Mouse (Mus musculus): ENCODE results near the gene Tepp.

The Tepp gene

DNA sequence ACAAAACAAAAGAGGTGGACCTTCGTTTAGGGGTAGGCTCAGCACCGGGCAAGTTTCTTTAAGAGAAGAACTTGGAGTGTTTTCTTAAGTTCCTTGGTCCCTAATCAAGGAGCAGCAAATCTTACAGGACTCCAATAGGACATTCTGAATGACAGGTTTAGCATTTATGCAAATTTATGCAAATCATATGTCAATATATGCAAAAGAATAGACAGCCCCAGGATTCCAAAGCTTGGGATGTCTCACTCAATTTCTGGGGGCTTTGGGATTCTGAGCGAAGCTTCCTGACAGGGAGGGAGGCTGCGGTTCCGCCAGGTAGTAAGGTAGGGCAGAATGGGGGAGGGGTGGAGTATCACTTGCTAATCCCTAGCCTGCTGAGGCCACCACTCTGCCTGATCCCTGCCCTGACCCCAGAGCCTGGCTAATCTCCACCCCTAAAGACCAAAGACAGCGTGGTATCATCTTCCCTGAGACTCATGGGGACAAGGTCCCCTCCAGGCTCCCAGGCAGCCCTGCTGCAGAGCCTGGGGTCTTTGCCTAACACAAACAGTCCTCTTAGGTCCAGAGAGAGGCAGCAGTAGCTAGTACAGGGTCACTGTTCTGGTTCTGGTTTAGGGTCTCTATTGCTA lies at the start of gene Tepp:
TSS of gene Tepp (plus strand) at position 225 of the 629 bp plus-strand sequence.
- DNase-seq = no peak

DNA sequence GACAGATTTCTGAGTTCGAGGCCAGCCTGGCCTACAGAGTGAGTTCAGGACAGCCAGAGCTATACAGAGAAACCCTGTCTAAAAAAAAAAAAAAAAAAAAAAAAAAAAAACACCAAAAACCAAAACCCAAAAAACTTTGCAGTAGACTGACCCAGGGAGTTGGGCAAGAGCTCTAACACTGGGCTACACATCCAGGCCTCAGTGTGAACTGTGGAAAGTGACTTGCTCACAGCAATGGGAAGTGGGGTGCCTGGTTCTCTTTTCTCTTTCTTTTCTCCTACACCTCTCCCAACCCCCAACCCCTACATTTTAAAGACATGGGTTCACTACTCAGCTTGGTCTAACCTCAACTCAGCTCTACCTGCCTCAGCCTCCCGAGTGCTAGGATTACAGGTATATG lies 48.2 kb upstream of the Tepp start:
- DNase-seq = no peak

DNA sequence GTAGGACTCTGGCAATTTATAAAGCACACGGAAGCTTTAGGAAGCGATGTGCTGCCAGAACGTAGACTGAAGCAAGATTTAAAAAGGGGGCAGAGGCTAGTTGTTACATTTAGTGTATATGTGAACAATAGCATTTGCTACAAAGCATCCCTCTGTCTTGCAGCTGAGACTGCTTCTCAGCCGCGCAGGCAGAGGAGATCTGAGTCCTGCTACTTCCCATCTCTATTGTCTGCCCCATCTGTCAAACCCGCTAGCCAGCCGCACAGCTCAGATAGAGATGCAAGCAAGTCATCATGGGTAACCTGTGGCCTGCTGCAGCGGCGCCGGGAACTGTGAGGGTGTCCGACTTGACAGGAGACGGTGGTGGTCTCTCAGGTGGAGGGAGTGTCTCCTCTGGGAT lies 39.9 kb upstream of the Tepp start:
- no peak for DNase-seq

DNA sequence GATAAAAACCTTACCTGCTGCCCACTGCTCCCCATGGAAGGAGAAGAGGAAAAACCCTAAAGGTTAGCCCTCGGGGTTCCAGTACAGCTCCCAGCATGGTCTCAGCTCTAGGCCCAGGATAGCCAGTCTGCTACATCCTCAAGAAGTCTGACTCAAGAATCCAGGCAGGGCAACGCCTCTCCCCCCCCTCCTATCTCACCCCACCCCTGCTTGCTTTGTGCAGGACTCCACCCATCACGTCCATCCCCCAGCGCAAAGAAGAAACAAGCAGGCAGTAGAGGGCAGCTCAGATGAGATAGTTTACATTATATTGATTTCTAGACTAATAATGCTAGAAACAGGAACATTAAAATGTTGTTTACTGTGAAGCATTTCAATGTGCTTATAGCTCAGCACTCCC lies 38.5 kb upstream of the Tepp start:
- DNase-seq = no peak

DNA sequence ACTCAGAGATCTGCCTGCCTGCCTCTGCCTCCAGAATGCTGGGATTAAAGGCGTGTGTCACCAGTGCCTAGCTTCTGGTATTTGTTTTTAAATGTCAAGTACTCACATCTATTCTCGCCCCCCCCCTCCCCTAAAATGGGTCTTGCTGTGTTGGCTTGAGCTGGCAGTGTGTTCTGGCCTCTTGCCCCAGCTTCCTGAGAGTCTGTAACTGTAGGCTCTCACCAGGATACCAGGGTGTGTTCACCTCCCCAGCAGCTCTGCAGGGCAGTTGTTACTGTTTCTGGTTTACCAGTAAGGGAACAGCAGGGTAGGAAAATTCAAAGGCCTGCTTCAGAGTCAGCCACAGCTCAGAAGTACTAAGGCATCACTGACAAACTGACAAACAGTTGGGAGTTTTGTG lies 37.5 kb upstream of the Tepp start:
- peak in 1 of 2 experiments; percentile 28 for DNase-seq

DNA sequence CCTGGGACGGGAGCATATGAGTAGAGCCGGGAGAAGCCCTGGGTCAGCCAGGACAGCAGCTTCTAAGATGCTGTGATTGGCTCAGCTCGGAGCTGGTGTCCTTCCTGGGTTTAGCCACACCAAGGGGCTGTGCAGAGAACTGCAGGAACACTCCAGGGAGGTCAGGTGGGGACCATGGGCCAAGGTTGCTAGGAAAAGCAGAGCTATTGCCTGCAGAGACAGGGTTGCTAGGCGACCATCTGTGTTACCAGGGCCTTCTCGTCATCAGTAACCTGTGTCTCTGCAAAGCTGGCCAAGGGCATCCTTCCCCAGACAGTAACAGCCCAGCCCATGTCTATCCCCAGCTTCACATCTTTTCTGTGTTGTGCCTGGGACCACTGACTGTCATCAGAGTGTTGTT lies 28.9 kb upstream of the Tepp start:
- DNase-seq = no peak

DNA sequence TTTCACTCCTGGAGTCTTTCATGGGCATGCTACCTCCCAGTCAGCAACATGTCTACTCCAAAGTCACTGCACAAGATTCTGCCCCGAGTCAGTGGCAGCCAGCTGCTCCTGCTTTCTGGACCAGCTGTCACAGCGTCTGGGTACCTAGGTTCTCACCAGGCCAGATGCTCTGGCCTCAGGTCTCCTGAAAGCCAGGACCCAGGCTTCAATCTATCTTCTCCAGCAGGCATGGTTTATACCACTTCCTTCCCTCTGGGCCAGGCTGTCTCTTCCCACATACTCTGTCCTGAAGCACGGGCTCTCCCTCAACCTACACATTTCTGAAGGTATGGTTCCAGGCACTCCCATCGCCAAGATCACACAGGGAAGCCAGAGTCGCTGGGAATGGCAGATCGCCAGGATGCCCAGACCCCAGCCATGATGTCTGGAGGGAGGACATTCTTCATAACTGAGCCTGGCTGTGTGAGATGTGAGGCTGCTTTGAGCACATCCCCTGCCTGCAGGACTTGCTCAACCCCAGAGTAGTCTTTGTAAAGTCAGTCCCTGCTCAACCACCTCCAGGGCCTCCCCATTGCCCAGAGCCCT lies 21.2 kb upstream of the Tepp start:
- no peak for DNase-seq

DNA sequence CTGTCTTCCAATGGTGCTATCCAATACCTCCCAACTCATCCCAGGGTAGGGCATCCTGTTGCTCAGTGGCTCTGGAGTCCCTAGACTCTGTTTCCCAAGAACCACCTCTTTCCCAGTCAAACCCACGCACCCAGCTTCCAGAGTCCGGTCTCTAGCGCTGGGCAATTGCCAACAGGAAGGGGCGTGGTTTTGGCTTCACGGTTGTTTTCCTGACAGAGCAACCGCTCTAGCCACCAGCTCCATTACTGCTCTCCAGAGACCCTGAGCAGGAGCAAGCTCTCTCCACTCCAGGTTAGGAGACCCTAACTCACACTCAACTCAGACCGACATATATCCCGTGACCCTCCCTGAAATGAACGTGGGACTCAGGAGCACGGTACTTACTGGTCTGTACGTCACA lies 17.2 kb upstream of the Tepp start:
- DNase-seq = peak; percentile 43 to 63

DNA sequence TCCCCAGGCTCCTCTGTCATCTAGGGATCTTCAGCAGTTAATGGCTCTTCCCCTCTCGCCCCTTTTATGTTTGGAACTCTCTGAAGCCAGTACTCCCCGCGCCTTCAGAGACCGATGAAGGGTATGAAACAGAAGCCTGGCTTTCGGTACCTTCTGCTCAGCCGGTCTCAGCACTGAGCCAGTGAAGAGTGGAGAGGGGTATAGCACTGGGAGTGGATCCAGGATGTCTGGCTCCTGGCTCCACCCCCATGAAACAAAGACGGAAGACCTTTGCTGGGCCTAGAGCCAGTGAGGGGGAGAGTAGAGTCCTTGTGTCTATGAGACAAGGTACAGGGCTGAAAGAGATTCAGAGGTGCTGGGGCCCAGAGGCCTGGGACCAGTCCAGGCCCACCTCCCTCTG lies 16.5 kb upstream of the Tepp start:
- DNase-seq = no peak

DNA sequence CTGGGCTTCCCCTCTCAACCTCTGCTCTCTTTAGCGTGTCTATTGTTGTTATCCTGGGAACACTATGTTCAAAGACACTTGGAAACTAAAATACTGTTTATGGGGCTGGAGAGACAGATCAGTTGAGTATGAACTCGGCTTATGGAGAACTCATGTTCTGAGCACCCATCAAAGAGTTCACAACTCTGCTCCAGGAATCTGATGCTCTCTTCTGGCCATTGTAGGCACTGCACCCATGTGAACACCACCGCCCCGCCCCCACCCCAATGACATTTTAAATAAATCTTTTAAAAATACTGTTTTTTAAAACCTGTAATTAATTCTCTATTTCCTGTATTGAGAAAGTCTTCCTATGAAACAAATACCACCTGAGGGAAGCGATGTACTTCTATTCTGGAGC lies 8.0 kb upstream of the Tepp start:
- peak in 1 of 2 experiments; percentile 42 for DNase-seq

DNA sequence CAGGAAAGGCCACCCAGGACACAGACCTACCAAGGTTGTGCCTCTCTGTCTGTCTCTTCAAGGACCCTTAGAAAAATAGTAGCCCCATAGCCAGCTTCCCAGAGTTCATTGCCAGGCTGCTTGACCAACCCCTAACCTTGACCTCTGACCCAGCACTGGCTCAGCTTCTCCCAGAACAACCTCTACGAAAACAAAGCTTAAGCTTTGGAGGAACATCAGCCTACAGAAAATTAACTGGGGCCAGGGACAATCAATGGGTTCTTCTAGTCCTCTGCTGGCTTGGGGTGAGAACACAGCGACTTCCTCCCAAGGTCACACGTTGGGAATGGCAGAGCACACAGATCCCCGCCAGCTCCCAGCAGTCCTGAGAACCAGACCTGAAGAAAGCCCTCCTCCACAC lies 4.8 kb upstream of the Tepp start:
- no peak for DNase-seq

DNA sequence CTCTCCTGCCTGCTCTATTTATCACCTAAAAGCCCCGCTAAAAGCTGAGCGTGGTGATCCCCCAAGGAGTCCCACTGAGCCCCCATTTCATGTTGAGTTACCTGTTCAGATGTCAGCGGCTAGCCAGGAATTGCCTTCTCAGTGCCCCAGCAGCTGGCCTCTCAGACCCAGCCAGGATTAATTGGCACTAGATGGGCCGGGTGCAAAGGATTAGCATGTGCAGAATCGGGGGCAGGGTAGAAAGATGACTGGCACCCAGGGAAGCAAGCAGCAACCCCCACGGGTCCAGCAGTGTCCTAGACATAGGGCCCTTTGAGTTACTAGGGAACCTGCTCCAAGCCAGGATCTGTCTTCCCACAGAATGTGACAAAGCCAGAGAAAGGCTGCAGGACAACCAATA lies 3.9 kb upstream of the Tepp start, which contains the start of gene Cngb1:
TSS of gene Cngb1 (minus strand) at position 155 of the 400 bp plus-strand sequence.
- no peak for DNase-seq

DNA sequence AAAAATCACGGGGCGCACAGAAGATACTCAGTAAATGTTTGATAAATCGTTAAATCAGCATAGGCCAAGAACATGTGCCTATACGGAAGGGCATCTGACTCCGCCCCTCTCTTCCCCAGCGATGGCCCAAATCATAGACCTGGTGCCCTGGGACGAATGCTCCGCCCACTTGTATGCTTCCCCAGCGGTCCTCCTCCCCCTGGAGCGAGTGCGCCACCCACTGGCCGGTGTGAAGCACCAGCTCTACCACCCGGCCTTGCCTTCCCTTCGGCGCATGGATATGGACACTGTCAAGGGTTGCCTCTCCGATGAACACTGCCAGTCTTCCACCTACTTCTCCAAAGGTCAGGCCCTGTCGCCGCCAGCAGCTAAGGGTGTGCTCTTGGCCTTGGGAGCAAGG lies 2.5 kb downstream of the Tepp start:
- no peak for DNase-seq

DNA sequence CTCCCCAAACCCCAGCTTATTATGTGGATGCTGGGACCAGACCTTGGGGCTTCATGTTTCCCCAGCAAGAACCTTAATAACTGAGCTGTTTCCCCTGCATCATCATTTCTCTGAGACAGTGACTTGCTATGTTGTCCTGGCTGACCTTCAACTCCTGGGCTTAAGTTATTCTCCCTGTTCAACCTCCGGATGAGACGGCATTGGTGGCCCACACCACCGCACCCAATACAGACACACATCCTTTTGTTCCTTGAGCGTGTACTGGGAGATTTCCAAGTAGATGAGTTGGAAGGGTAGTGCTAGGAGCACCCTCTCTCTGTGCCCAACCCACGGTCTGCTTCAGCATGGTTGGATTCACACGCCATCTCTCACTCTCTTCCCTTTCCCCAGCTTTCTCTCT lies 3.5 kb downstream of the Tepp start:
- DNase-seq = no peak

DNA sequence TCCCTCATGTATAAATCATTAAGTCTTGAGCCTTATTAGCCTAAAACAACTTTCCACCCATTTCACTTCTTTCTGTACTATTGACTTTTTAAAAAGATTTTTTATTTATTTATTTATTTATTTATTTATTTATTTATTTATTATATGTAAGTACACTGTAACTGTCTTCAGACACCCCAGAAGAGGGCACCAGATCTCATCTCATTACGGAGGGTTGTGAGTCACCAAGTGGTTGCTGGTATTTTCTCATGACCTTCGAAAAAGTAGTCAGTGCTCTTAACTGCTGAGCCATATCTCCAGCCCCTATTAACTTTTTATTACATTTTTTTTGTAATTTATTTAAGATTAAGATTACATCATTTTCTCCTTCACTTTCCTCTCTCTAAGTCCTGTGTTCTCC lies 4.3 kb downstream of the Tepp start:
- no peak for DNase-seq

DNA sequence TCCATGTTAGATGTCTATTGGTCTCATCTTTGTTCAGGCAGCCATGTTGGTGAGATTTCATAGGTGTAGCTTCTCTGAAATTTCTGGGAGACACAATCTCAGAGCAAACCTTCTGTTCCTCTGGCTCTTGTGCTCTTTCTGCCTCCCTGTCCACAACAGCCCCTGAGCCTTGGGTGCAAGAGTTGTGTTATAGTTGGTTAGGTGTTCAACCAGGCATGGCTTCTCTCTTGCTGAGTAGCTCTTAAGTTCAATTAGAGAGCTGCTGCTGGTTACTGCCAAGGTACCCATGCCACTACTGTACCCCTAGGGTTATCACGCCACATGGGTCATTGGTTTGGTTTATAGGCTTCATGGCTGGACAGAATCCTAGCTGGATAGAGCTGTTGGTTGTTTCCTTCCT lies 5.0 kb downstream of the Tepp start:
- no peak for DNase-seq

DNA sequence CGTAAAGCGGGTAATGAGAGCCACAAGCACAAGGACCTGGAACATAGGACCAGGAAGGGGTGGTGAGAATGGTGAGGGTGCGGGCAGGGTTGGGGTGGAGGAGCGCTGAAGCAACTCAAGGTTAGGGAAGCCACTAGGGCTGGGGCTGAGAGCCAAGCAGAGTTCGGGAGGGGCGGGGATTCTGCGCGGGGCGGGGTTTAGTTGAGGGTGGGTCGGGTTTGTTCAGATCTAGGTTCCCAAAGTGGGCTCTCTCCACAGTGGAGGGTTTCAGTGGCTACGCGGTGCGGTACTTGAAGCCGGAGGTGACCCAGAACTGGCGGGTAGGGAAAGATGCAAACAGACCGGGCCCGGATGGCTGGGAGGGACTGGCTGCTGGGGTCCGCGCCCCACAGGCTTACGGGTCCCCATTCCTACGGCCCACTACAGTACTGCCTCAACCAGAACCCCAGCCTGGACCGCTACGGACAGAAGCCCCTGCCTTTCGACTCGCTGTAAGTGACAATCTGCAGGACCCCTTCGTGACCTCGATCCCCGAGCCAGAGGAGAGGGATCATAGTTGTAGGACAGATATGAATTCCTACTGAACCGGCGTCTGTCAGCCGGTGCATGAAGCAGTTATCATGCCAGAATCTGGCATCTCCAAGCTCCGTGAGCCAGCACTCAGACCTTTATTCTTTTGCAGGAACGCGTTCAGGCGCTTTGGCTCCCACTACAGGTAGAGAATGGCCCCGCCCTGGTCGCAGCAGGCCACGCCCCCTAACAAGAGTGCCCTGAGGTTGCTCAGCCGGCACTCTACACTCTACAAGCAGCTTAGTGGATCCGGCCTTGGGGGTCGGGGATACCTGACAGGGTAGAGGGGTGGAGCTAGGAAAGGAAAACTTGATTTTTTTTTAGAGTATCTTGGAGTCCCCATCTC lies 10.1 kb downstream of the Tepp start:
- peak; percentile 59 to 75 for DNase-seq

DNA sequence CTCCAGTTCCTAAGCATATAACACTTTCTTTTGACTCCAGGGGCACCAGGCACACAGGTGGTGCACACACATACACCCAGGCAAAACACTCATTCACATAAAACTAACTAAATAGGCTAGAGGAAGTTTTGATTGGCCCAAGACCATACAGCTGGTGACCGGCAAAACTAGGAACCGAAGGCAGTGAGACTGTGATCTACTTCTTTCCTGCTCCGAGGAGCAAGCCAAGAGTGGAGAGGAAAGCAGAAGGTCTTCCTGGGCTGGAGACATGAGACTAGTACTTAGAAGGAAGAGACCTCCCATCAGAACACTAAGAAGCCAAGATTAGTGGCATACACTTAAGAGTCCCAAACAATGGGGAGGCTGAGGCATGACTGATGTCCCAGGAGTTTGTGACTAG lies 12.8 kb downstream of the Tepp start:
- no peak for DNase-seq

DNA sequence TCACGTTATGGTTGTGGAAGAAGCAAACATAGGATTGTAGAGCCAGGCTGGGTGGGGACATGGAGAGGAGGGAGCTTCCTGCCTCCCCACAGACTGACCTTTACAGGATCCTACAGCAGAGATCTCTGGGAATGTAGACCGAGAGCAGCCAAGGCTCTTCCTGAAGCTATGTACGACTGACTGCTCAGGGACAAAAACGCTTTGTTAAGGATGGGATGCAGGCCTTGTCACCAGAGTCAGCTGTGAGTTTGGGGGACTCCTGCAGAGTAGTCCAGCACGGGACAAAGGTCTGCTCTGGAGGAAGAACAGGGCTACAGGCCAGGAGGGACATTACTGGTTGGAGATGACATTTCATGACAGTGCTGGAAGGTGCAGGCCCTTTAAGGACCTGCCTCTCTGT lies 14.3 kb downstream of the Tepp start:
- no peak for DNase-seq

DNA sequence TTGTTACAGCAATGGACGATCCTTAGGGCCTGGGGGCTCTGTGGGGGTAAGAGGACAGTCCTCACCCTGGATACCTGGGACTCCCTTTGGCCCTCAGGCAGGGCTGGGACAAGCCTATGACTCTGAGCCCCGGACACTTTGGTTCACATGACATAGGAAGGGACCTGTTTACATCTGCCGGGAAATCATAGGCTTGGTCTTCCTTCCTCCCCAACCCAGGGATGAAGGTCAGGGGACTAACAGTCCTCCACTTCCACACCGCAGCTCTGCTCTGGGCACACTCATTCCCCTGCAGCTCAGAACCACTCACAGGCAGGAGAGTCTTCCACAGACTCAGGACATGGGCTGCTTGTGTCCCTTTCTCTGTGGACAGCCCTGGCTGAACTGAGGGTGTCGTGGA lies 16.5 kb downstream of the Tepp start:
- DNase-seq = no peak

DNA sequence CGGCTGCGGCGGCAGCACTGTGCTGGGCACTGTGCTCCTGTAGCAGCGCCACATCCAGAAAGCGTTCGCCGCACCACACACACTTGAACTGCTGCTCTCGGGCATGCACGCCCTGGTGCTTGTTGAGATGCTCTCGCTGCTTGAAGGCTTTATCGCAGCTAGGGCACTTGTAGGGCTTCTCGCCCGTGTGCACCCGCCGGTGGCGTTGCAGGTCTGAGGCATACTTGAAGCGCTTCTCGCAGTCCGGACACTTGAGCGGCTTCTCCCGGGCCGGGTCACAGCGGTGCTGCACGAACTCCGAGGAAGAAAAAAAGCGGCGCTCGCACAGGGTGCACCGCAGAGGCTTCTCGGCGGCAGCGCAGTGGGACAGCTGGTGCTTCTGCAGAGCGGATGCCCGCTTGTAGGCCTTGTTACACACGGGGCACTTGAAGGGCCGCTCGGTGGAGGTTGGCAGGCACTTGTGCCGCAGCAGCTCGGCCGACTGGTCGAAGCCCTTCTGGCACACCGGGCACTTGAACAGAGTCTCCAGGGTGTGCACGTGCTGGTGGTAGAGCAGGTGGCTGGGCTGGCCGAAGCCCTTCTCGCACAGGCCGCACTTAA lies 17.6 kb downstream of the Tepp start:
- no peak for DNase-seq

DNA sequence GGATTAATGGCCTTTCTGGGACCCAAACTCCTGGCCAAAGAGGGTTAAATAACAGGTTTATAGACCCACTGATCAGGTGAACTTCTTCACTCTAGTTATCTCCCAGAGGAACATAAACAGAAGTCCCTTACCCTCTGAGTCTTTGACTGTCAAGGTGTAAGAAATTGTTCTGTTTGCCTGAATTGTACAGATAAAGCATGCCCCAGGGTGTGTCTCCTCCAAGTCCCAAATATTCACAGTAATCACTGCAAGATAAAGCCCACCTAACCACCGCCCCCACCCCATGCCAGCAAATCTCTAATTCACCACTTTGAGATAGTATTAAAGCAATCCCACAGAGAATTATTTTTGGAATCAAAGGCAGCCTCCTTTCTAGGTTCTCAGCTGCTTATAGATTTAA lies 20.0 kb downstream of the Tepp start:
- DNase-seq = no peak

DNA sequence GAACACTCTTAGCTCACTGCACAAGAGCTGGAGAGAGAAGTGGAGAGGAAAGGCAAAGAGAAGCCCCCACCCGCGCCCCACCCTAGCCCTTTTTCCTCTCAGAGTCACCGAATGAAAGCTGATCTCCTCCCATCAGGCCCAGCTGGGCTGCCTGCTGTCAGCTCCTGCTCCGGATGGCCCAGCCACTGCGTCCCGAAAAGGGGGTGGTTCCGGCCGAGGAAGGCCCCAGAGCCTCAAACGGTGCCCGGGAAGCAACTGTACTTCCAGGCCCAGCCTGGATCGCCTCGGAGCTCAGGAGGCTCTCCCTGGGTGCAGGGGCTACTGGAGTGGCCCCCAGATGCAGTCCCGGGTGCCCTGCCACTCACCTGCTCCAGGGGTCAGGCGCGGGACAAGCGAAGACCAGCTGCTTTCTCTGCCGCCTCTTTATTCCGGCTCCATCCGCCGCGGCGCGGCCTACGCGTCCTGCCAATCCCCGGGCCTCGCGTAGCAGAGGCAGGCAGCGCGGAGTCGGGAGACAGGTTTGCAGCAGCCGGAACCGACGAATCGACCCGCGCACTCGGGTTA lies 20.9 kb downstream of the Tepp start:
- DNase-seq = no peak
